Mouse (Mus musculus): ENCODE measurements around the gene Uba1. TPM values are rescaled to one million over a fixed set of nuclear protein-coding genes. Genes with fewer than 3 reads are reported as not detected.

Uba1 gene
- 42.0 and 148 TPM in 2 replicates for polyA plus RNA-seq (2012; ENCODE audit: low replicate concordance)

DNA sequence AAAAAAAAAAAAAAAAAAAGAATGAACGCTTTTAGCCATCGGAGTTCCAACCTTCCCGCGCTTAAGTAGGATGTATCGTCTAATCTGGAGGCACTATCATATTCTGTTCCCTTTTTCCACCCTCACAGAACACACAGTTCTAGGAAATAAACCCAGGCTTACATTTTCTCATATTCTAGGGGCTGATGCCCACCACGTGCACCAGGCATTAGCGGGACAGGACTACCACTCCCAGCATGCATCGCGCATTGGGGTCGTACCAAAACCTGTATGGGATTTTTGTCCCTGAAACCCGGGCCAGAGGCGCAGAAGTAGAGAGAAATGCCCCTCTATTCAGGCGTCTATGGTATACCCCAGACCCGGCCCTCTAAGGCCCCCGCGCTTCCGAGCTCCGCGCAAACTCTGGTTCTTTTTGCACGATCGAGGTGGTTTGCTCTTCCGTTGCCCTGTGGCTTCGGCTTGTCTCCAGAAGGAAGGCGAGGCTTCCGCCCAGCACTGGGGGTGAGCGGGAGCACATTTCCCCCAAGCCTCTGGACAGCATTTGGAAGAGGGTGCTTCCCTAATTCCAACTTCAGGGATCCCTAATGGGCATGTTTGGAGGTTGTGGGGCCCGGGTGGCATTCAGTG is at the start of gene Uba1:
Uba1 (plus strand) TSS at position 301 of the 627 bp plus-strand sequence.

DNA sequence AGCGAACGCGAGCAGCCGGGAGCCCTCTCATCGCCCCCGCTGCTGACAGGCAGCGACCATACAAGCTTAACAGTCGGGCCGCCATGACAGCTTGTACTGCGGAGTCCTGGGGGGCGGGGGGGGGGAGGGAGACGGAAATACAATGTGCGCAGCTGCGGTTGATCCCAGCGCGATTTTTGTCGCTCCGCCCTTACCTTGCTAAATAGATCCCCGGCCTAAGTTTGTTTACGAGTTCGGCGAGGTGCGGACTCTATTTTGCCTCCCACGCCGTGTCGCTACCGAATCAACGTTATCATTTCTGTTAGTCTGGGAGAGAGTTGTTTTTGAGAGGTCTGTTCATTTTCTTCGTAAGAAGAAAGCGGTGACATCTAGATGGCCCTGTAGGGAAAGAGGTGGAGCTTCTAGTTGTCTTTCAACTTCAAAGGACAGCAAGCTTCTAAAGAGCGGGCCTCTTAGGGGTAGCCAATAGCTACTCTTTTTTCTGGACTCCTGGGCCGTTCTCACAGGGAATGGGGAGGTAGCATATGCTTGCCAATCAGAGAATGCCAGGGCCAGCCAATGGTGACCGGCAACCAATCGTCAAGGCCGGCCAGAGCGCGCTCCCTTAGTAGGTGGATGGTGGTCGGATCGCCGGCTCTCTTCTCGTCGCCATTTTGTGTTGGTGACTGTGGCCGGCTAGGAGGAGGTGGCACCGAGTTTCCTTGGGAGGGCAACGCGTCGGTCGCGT is 40.8 kb upstream of the Uba1 start, which contains the start of the genes Rbm10 and Ndufb11:
Rbm10 (plus strand) TSS at position 328 of the 727 bp plus-strand sequence.
Ndufb11 (minus strand) TSS at position 444 of the 727 bp plus-strand sequence.

DNA sequence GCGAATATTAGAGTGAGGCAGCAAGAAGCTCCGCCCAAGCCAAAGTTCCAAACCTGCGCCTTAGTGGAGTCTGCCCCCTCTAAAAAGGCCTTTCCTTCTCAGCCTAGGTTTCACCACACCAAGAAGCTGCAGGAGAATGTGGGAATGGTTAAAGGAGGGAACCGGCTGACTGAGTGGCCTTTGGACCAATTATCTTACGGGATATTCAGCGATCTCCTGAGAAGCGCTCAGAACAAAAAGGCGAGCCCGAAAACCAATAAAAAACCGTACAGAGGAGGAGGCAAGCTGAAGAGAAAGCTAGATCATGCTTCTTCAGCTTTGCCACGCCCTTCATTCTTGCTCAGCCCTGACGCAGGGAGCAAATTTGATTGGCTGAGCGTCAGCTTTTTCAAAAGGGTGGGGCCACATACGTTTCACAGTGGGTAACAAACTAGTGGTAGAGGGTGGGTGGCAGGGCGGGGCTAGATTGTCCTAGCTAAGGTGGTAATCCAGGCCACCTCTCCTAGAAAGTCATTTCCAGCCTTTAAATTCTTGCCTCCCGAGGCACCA is 29.5 kb downstream of the Uba1 start, which contains the start of gene Cdk16:
Cdk16 (plus strand) TSS at position 436 of the 549 bp plus-strand sequence.

DNA sequence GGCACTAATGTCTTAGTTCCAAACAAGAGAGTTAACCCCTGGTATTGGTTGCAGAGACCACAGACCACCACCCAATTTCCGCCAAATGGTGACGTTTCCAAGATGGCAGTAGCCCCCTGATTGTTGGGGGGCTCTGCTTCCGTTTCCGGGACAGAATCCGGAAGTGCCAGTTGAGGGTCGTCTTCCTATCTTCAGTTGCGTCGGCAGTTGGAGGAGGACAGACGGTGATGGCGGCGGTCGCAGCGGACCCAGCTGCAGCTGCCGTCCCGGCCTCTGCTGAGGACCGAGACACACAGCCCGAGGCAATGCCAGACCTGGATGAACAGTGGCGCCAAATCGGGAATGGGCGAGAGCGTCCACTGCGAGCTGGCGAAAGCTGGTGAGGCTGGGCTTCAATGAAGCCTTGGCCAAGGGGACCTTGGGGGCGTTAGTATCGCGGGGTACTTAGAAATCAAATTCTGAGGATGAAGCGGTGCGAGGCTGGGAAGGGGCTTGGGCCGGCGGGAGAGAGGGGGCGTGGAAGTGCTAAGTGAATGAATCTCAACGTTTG is 45.7 kb downstream of the Uba1 start, which contains the start of gene Usp11:
Usp11 (plus strand) TSS at position 166 of the 550 bp plus-strand sequence.

Other genes starting within 250 kb of the Uba1 start
- gene Jade3, start 232.6 kb upstream of the Uba1 start, polyA plus RNA-seq (2012; ENCODE audit: low replicate concordance) = 0.06 and 0.67 TPM in 2 replicates
- not detected in 2 replicates for gene Rgn, start 108.5 kb upstream of the Uba1 start, polyA plus RNA-seq (2012; ENCODE audit: low replicate concordance)
- gene Rbm10, start 40.8 kb upstream of the Uba1 start, polyA plus RNA-seq (2012; ENCODE audit: low replicate concordance) = 68.0 and 150 TPM in 2 replicates
- gene Ndufb11, start 40.7 kb upstream of the Uba1 start, polyA plus RNA-seq (2012; ENCODE audit: low replicate concordance) = 178 and 281 TPM in 2 replicates
- gene Cdk16, start 29.6 kb downstream of the Uba1 start, polyA plus RNA-seq (2012; ENCODE audit: low replicate concordance) = 158 and 175 TPM in 2 replicates
- gene Usp11, start 45.6 kb downstream of the Uba1 start, polyA plus RNA-seq (2012; ENCODE audit: low replicate concordance) = 1.4 and 2.3 TPM in 2 replicates
- gene Araf, start 139.5 kb downstream of the Uba1 start, polyA plus RNA-seq (2012; ENCODE audit: low replicate concordance) = 6.5 and 63.2 TPM in 2 replicates
- gene Timp1, start 211.8 kb downstream of the Uba1 start, polyA plus RNA-seq (2012; ENCODE audit: low replicate concordance) = 4.3 TPM in 1 of 2 replicates, not detected in the other

Measured in leukemia stem cell, adult 10-12 weeks (primary cell).